Mouse (Mus musculus): ENCODE measurements around the gene Sept14.
"Not testable (repeated sequence)": the region's sequence is repeated elsewhere in the genome, so short reads cannot be mapped to it uniquely, and the experiment has no call there.

Sept14 gene

DNA sequence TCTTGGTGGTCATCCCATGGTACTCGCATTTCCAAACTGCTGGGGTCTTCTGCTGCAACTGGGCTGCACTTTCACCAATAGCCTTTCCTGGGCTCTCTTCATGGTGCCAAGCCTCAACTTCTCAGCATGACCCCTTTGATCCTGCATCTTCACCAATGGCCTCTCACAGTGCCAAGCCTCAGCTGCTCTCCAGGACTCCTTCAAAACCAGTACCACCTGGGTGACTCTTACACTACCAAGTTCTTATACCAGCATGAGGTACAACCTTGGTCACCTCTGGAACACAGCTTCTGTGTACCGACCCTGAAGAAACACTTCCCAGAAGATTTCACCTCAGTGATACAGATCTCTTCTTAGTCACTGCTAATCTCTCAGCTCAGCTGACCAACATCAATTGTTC, at the start of gene Sept14:
Gene Sept14 (minus strand): TSS at position 101 of the 400 bp plus-strand sequence.
- no peak for DNase-seq (ENCODE audit: low read depth)

DNA sequence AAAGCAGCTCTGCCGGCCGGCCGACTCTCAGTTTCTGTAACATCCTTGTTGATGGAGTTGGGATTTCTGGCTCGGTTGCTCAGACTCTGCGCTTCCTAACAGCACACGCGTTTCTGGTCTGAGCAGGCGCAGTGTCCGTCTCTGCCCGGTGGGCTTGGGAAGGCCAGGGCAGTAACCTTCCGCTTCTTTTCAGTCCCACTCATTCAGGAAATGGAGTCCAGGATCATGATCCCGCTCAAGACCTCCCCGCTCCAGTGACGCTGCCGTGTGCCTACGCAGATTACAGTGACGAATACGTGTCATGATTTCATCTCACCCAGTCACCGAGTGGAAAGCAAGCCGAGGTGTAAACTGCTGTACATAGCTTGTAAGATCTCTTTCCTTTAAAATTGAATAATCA, 48.6 kb upstream of the Sept14 start:
- no peak for DNase-seq (ENCODE audit: low read depth)

DNA sequence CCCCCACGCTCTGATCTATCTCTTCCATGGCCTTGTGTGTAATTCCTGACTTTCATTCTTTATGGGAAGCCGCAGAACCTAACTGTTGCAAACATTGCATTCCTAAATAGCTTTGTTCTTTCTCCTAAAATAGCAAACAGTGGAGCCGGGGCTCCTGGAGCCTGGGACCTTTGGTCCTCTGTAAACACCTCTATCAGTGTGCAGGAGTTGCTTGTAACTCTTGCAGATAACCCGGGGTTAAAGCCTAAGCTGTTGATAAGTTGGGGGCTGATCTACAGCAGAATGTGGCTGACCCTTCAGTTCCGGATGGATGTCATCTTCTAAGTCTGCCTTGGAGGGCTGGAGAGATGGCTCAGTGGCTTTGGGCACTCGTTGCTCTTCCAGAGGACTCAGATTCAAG, 35.7 kb upstream of the Sept14 start:
- no peak for DNase-seq (ENCODE audit: low read depth)

DNA sequence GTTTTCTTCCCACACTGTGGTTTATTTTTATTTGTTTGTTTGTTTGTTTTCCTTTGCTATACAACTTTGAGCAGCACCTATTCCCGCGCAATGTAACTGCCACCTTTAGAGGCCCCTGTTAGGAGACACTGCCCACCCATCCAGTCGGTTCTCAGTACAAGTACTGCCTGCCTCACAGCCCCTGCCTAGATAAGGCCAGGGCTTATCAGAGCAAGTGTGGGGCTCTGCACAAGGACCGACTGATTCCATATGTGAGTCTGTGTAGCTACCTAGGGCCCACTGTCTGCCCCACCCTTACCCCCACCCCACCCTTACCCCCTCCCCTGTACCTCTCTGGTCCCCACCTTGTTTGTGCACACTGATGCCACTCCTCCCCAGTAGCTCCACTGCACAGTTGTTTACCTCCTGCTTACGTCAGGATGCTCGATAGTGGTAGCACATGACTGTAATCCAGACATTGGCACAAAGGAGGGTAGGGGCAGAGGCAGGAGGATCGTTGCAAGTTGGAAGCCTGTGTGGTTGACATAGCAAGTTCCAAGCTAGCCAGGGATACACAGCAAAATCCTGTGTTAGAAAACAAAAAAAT, 34.7 kb upstream of the Sept14 start:
- no peak for DNase-seq (ENCODE audit: low read depth)

DNA sequence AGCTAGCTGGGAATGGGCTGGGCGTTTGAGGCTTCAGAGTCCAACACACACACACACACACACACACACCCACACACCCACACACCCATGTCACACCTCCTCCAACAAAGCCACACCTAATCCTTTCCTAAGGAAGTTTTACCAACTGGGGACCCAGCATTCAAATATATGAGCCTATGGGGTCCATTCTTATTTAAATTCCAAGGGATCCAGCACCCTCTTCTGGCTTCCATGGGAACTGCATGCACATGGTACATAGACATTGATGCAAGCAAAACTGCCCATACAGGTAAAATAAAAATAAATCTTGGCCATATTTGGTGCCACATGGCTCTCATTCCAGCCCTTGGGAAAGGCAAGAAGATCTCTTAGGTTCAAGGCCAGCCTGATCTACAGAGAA, 32.7 kb upstream of the Sept14 start:
- DNase-seq (ENCODE audit: low read depth): peak; percentile 58

DNA sequence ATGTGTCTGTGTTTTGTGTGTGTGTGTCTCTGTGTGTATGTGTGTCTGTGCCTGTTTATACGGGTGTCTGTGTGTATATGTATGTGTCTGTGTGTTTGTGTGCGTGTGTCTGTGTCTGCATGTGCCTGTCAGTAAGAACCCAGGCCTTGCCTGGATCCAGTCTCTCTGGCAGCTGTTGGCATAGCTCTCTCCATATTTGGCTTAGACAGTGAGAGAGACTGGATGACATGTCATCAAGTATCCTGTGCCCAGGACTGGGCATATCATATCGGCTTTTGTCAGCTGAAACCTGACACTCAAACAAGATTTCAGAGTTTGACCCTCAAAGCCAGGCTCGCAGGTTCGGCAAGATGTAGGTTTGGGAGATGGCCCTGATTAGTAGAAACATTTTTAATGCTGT, 22.7 kb upstream of the Sept14 start:
- peak; percentile 65 for DNase-seq (ENCODE audit: low read depth)

DNA sequence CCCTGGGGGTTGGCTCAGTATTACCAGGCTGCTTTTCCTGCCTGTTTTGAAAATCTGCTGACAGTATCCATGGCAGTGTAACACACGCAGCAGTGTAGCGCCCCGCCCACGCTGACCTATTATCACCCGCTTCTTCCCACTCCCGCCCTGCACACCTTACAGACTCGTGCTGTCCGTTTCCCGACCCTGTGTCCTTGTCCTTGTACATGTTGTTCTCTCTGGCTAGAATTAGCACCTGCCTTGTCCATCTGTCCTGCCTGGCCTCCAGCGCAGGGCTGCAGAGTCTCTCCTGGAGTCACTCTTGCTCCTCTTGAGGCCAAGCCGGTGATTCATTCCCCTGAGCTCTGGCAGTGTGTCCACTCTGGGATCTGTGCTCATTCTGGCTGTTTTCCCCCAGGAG, 22.0 kb upstream of the Sept14 start:
- peak; percentile 86 for DNase-seq (ENCODE audit: low read depth)

DNA sequence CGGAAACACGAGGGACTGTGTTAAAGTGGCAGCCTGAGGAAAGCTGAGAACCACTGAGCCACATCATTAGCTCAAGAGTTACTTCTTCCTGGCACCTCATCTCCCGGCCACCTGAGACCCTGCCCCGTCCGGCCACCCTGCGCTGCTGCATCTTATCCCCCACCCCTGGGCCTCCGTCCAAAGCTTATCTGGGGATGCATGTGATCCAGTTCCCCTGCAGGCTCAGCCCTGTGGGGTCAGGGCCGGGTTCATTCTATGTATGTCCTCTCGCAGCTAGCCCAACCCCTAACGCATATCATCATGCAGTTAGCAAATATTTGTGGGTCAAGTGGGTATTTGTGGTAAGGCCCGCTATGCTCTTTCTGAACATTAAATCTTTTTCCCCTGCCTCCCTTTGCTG, 21.0 kb upstream of the Sept14 start:
- DNase-seq (ENCODE audit: low read depth): peak; percentile 56

DNA sequence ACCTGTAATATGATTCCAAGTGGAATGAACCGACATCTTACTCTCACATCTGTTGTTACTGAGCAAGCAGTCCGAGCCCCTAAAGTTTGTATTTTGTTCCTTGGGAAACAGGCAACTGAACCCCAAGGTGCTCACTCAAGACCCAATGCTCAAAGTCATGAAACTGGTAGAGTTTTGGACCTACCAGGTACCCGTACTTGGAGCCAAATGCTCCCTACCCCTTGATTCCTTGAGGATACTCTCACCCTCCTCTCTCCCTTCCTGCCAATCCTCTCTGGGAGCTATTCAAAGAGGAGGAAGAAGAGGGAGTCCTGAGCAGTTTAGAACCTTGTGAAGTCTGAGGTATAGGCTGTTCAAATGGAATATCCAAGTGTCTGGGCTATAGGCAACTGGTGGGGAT, 18.5 kb upstream of the Sept14 start:
- DNase-seq (ENCODE audit: low read depth): no peak

DNA sequence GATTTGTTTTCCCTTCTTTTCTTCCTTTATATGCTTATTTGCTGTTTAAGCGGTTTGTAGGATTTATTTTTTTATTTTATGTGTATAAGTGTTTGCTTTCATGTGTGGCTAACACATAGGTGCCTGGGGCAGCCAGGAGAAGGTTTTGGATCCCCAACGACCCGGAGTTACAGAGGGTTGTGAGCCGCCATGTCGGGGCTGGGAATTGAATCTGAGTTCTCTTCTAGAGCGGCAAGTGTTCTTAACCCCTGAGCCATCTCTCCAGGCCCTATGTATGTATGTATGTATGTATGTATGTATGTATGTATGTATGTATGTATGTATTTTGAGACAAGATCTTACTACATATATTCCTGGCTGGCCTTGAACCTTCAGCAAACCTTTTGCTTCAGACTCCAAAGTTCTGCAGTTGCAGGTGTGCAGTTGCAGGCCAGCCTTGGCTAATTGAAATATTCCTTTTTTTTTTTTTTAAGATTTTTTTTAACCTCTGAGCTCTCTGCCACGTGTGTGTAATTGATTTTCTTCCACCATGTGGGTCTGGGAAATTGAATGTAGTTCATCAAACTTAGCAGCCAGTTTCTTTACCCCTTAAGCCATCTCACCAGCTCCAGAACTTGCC, 17.6 kb upstream of the Sept14 start:
- DNase-seq (ENCODE audit: low read depth): no peak

DNA sequence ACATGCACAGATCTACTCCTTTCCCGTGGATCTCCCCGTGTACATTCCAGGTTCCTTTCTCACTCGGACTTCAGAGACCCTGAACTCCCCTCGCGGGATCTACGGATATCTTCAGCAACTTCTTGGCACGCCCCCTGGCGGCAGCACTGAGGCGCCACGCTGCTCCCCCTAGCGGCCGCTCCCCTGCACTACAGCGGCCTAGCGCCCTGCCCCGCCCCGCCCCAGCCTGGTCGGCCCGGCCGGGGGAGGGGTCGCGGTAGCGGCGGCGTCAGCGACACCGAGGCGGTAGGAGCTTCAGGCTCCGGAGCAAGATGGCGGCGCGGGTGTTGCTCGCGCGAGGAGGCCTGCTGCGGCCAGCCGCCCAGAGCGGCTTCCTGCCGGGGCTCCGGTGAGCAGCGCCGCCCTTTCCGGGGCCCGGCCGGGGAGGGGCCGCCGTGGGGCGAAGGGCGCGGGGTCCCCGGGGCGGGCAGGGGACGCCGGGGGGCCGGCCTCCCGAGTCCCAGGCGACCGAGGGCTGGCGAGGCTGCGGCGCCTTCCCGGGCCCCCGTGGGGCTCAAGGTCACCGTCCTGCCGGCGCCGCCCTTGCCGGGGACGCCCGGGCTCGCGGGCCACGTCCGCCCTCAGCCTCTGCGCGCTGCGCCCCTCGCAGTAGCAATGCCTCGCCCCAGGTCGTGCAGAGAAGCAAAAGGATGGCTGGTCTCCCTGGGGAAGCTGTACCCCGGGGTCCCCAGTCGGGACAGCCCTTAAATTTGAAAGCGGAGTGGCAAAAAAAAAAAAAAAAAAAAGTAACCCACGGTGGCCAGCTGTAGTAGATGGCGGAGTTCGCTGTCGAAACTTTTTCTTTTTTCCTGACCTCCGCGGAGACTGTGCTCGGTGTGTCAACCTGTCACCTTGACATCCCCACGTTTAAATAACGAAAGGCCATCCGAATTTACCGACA, 16.8 kb upstream of the Sept14 start, which contains the start of gene Nipsnap2:
Gene Nipsnap2 (plus strand): TSS at position 230 of the 940 bp plus-strand sequence.
- peak; percentile 94 for DNase-seq (ENCODE audit: low read depth)

DNA sequence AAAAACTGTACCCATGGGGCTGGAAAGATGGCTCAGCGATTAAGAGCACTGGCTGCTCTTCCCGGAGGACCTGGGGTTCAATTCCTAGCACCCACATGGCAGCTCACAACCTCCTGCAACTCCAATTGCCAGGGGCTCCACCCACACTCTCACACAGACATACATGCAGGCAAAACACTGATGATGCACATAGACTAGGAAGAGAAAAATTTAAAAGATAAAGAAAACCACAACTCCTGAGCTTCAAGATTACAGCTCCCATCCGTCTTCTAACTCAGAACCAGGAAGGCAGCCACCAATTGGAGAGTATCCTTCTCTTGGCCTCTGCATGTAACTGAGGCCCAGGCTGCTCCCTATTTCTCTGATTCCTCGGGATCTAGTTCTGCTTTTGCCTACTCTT, 16.0 kb upstream of the Sept14 start:
- DNase-seq (ENCODE audit: low read depth): no peak

DNA sequence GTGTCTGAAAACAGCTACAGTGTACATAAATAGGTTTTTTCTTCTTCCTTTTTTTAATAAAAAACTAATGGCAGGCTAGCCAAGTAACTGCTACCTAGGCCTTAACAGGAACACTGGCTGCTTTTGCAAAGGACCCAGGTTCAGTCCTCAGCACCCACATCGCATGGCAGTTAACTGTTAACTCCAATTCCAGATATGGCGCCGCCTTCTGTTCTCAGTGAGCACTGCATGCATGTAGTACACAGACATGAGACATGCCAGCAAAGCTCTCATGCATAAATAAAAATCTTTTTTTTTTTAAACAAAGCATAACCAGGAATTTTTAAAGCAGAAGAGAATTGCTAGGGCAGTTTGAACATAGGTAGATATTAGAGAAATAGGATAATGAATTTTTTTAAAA, 11.9 kb upstream of the Sept14 start:
- DNase-seq (ENCODE audit: low read depth): peak; percentile 29

DNA sequence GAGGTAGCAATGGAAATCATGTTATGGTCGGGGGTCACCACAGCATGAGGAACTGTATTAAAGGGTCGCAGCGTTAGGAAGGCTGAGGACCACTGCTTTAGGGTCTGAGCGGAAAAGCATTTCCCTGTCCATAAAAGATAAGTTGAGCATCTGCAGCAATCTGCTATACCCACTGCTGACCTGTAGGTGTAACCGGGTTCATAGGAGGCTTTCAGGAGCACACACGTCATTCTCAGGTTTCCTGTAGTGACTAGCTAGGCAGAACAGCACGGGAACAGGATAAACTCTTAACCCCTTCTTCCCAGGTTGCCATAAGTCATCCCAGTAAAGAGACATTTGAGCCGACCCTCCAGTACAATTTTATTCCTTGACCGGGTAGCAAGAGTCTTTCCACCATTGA, 8.7 kb upstream of the Sept14 start:
- DNase-seq (ENCODE audit: low read depth): no peak

DNA sequence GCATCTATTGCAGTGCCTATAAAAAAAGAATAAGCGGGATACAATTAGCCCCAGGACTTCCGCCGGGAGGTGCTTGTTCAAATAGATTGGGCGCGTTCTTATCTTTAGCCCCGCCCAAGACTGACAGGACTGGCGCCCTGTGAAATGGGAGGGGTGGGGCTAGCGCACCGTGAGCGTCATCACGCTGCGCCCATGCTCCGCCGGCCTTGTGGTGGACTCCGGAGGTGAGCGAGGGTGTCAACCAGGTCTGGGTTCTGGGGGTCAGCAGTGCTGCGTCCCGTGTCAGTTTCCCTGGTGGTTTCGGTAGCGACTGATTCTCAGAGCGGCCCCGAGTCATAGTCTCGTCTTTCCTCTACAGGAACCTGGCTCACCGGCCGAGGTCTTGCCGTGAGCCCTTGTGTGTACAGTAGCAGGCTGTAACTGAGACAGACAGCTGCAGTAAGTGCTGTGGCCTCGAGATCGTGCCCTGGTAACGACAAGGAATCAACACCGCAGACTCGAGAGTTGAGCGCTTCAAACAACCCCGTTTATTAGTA, 7.1 kb upstream of the Sept14 start, which contains the start of gene Mrps17:
Gene Mrps17 (plus strand): TSS at position 172 of the 536 bp plus-strand sequence.
- peak; percentile 97 for DNase-seq (ENCODE audit: low read depth)

DNA sequence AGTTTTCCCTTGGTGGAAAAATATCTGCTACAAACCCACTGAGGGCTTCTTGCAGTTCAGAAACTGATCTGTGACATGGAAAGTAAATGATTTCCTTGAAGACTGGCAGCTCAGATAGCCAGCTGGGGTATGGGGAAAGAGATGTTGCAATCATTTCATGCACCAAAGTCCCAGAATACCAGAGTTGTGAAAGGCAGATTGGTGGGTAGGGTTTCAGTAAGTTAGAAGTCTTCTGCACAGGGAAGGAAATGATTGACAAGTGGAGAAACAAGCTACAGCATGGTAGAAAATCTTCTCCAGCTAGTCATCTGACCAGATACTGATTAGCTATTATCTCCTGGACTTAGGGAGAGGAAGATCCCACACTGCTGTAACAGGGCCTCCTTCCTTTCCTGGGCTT, 4.9 kb downstream of the Sept14 start:
- peak; percentile 56 for DNase-seq (ENCODE audit: low read depth)

DNA sequence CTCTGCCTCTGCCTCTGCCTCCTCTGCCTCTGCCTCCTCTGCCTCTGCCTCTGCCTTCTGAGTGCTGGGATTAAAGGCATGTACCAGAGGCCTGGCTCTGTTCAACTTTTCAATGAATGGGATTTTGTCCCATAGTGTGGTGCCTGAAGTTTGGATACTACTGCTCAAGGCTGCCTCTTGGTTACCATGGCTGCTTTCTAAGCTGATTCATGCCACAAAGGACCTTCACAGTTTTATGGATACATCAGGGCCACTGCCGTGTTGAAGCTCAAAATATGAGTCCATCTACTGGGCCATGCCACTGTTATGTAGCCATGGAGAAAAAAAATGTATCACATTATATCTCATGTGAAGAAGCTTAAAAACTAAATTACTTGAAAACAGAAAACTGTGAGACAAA, 6.6 kb downstream of the Sept14 start:
- DNase-seq (ENCODE audit: low read depth): no peak

DNA sequence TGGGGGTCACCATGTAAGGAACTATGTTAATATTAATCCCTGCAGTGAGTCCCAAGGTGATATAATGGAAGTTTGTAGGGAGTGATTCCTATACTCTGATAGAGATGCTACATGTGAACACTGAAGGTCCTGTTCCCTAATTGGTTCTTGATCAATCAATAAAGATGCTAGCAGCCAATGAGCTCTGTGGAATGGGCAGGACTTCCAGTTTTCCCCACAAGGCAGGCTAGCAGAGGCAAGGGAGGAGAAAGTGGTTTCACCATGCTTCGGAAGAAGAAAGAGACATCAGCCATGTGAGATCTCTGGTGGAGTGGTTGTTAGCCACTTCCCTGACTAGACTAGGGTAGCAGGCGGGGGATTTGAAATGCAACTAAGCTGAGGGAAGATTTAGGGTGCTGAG, 7.8 kb downstream of the Sept14 start:
- DNase-seq (ENCODE audit: low read depth): peak; percentile 37

DNA sequence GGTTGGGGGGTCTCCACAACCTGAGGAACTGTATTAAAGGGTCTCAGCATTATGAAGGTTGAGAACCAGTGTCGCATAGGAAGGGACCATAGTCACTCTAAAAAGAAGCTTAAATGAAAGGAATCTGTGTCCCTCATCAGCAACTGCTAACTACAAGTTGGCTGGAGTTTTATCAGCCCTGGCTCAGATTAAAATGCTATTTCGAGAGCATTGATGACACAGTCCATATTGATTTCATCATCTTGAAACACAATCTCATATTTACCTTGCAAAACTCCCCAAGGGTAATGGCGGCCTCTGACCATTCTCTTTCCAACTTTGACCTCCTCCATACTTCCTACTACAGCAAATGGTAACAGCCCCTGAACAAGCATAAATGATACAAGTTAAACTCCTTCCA, 17.8 kb downstream of the Sept14 start:
- DNase-seq (ENCODE audit: low read depth): peak; percentile 3

DNA sequence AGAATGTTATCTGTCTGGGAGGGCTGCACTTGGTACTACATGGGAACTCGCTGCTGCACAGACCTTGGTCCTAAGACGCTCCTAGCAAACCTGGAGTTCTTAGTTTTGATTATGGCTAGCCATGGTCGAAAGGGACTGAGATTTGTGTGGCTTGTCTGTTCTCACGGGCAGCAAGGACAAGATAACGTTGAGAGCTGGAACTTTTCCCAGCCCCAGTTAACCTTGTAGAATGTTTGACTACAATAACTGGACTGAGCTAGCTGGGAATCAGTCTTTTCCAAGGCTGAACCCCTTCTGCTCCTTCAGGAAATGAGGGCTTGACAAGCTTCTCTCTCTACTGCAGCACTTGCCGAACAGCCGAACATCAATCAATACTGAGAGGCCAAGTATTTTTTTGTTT, 20.7 kb downstream of the Sept14 start:
- no peak for DNase-seq (ENCODE audit: low read depth)

DNA sequence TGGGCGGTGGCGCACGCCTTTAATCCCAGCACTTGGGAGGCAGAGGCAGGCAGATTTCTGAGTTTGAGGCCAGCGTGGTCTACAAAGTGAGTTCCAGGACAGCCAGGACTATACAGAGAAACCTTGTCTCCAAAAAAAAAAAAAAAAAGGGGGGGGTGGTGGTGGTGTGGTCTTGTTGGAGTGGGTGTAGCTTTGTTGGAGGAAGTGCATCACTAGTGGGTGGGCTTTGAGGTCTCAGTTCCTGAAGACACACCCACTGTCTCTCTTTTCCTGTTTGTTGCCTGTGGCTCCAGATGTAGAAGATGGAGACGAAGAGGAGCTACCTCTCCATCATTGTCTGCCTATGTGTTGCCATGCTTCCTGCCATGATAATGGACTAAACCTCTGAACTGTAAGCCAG, 23.2 kb downstream of the Sept14 start:
- not testable (repeated sequence) for DNase-seq (ENCODE audit: low read depth)

DNA sequence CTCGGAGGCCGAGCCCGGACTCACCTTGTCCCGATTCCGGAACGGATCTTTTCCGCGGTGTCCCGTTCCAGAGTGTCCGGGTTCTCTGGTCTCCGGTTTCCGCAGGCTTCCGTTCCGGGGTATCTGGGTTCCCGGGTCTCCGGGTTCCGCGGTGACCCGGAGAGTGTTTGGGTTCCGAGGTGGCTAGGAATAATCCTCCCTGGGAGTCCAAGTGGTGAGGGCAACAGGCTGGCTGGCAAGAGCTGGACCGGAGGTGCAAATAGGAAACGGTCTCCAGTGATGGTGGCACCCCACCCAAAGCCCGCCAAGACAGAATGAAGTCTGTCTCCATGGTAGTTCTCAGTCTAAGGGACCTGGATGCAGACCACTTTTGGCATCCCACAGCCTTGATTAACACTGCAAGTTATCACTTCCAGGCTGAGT, 38.3 kb downstream of the Sept14 start, which contains the start of gene Zfp11:
Gene Zfp11 (minus strand): TSS at position 64 of the 423 bp plus-strand sequence.
- peak; percentile 91 for DNase-seq (ENCODE audit: low read depth)

All from NIH3T3 (cell line).